Mouse (Mus musculus) lung, embryonic 14.5 days (tissue): ENCODE data around the gene Fgfr2. TPM values are rescaled to one million over a fixed set of nuclear protein-coding genes. Genes with fewer than 3 reads are reported as not detected.

Experiments
- ATAC-seq: fragments of 200-750 bp; cut with Nextera tagmentation; 2 replicates; pipeline ENCODE4 v1.8.0; 2017; ENCODE audit warnings: mild to moderate bottlenecking, moderate TSS enrichment, moderate library complexity; ENCODE audit not compliant: insufficient read depth
- DNase-seq: peaks from one replicate; pipeline ENCODE4 v3.0.0-alpha.2; 2015
- H3K27ac ChIP-seq: fragments of 300-500 bp; sonication (generic); 2 replicates; pipeline ENCODE4 v1.5.1; 2014; ENCODE audit warnings: low read depth, mild to moderate bottlenecking, moderate library complexity
- H3K27me3 ChIP-seq: fragments of 300-500 bp; sonication (generic); 2 replicates; pipeline ENCODE4 v1.6.1; 2014; ENCODE audit warnings: low read length, control low read depth; ENCODE audit not compliant: insufficient read depth
- H3K36me3 ChIP-seq: fragments of 300-500 bp; sonication (generic); 2 replicates; pipeline ENCODE4 v1.6.1; 2014; ENCODE audit warnings: control low read depth; ENCODE audit not compliant: insufficient read depth
- H3K4me1 ChIP-seq: fragments of 300-500 bp; sonication (generic); 2 replicates; pipeline ENCODE4 v1.6.1; 2014; ENCODE audit warnings: antibody characterized with exemption, control low read depth; ENCODE audit not compliant: insufficient read depth
- H3K4me2 ChIP-seq: fragments of 300-500 bp; sonication (generic); 2 replicates; pipeline ENCODE4 v1.6.1; 2014; ENCODE audit warnings: mild to moderate bottlenecking
- H3K4me3 ChIP-seq: fragments of 300-500 bp; sonication (generic); 2 replicates; pipeline ENCODE4 v1.5.1; 2014; ENCODE audit warnings: low read depth, low read length
- H3K9ac ChIP-seq: fragments of 300-500 bp; sonication (generic); 2 replicates; pipeline ENCODE4 v1.6.1; 2014
- H3K9me3 ChIP-seq: fragments of 300-500 bp; sonication (generic); 2 replicates; pipeline ENCODE4 v1.6.1; 2016; ENCODE audit warnings: low read depth, low read length, control low read depth
- CTCF ChIP-seq: IDR thresholded peaks from 2 replicates; pipeline ENCODE4 v1.5.1; 2016; ENCODE audit warnings: antibody characterized with exemption, low read depth
- WGBS: fragments of 180-500 bp; shearing (Covaris S2); extraction: QIAGEN DNeasy Blood & Tissue Kit; methylation state at CpG from one replicate; pipeline ENCODE4 v1.1.7; 2014; 5-methylcytosine and 5-hydroxymethylcytosine counted together
- polyA plus RNA-seq: library from polyadenylated mRNA; unstranded; fragments of >200 nt; fragmentation: Nextera tagmentation; extraction: Ambion mirVana; gene quantifications from 2 replicates; pipeline ENCODE4 v1.2.1, GENCODE M21; 2014

Gene Fgfr2
- polyA plus RNA-seq, 1 experiment from 2014 or later = 179 TPM

GRCm38 (mm10) chr7:132852173-132852844 lies 270.8 kb downstream of the Fgfr2 start, which contains the start of gene Eef1akmt2:
Gene Eef1akmt2, minus strand, starts transcription at chr7:132852673.
- DNase-seq = peak; percentile 94
- peak within 1 kb of the TSS; percentile 99 for H3K27ac ChIP-seq
- peak within 1 kb of the TSS; percentile 96 for H3K9ac ChIP-seq
- H3K4me1 ChIP-seq = 0 out of 2 replicates have a peak, but pooled peaks cover 3% of the 10 kb centered on the region
- H3K4me3 ChIP-seq = peak within 1 kb of the TSS; percentile 79
- H3K4me2 ChIP-seq = peak within 1 kb of the TSS; percentile 73
- peak; percentile 29; the same call in 1 of the 2 replicates for TF ChIP-seq CTCF
- no peaks in the 10 kb centered on the region for H3K9me3 ChIP-seq
- ATAC-seq = peak; percentile 99
- no peaks in the 10 kb centered on the region for H3K27me3 ChIP-seq
- H3K36me3 ChIP-seq = peaks cover 31% of the 10 kb centered on the region
- whole genome bisulfite sequencing = under 1% methylated on average over 37 of the region's 37 CpGs

- no peaks in the 10 kb centered on the region for H3K27me3 ChIP-seq
- no peaks in the 10 kb centered on the region for H3K9me3 ChIP-seq
- H3K4me3 ChIP-seq = no peak overlapping the region
- H3K27ac ChIP-seq = no peak overlapping the region
- ATAC-seq (no peak), DNase-seq (no peak)
- 93% methylated on average over 3 of the region's 3 CpGs for WGBS
- H3K36me3 ChIP-seq = peaks cover 47% of the 10 kb centered on the region
- H3K4me1 ChIP-seq = no peaks in the 10 kb centered on the region
- no peak for TF ChIP-seq CTCF
- no peak overlapping the region for H3K4me2 ChIP-seq
- H3K9ac ChIP-seq = no peak overlapping the region
Observed at GRCm38 (mm10) chr7:132843152-132843551, 280.0 kb downstream of the Fgfr2 start.

GRCm38 (mm10) chr7:132842455-132842854 lies 280.7 kb downstream of the Fgfr2 start:
- Histone ChIP-seq H3K9me3 (no peaks in the 10 kb centered on the region), H3K4me3 (no peak overlapping the region), H3K36me3 (peaks cover 41% of the 10 kb centered on the region), H3K4me1 (no peaks in the 10 kb centered on the region), H3K9ac (no peak overlapping the region), H3K27me3 (no peaks in the 10 kb centered on the region), H3K4me2 (no peak overlapping the region), H3K27ac (no peak overlapping the region)
- 92% methylated on average over 1 of the region's 1 CpGs for WGBS
- ATAC-seq = no peak
- no peak for TF ChIP-seq CTCF
- no peak for DNase-seq

- no peaks in the 10 kb centered on the region for H3K4me1 ChIP-seq
- no peak overlapping the region for H3K9ac ChIP-seq
- 53% methylated on average over 5 of the region's 5 CpGs for WGBS
- H3K4me3 ChIP-seq = no peak overlapping the region
- H3K9me3 ChIP-seq = no peaks in the 10 kb centered on the region
- H3K4me2 ChIP-seq = no peak overlapping the region
- ATAC-seq (no peak), DNase-seq (no peak)
- no peaks in the 10 kb centered on the region for H3K27me3 ChIP-seq
- H3K36me3 ChIP-seq = peaks cover 35% of the 10 kb centered on the region
- H3K27ac ChIP-seq = no peak overlapping the region
- no peak for TF ChIP-seq CTCF
Observed at GRCm38 (mm10) chr7:132841287-132841686, 281.9 kb downstream of the Fgfr2 start.

- Histone ChIP-seq H3K36me3 (peaks cover 42% of the 10 kb centered on the region), H3K27ac (no peak overlapping the region), H3K4me2 (no peak overlapping the region), H3K9me3 (no peaks in the 10 kb centered on the region), H3K4me1 (no peaks in the 10 kb centered on the region), H3K27me3 (no peaks in the 10 kb centered on the region), H3K9ac (no peak overlapping the region), H3K4me3 (no peak overlapping the region)
- no peak for TF ChIP-seq CTCF
- WGBS = 85% methylated on average over 4 of the region's 4 CpGs
- DNase-seq = no peak
- ATAC-seq = no peak
Observed at GRCm38 (mm10) chr7:132830955-132831354, 292.2 kb downstream of the Fgfr2 start.

- Histone ChIP-seq H3K4me3 (no peak overlapping the region), H3K9me3 (no peaks in the 10 kb centered on the region), H3K27me3 (no peaks in the 10 kb centered on the region), H3K27ac (no peak overlapping the region), H3K9ac (no peak overlapping the region), H3K4me1 (no peaks in the 10 kb centered on the region), H3K36me3 (peaks cover 36% of the 10 kb centered on the region), H3K4me2 (no peak overlapping the region)
- ATAC-seq = no peak
- no peak for TF ChIP-seq CTCF
- WGBS = 29% methylated on average over 1 of the region's 1 CpGs
- DNase-seq = no peak
Observed at GRCm38 (mm10) chr7:132824346-132825022, 298.7 kb downstream of the Fgfr2 start.

GRCm38 (mm10) chr7:132823832-132824231 lies 299.3 kb downstream of the Fgfr2 start:
- no peak for ATAC-seq
- Histone ChIP-seq H3K27ac (no peak overlapping the region), H3K27me3 (no peaks in the 10 kb centered on the region), H3K4me2 (no peak overlapping the region), H3K9ac (no peak overlapping the region), H3K4me1 (no peaks in the 10 kb centered on the region), H3K9me3 (no peaks in the 10 kb centered on the region), H3K36me3 (peaks cover 36% of the 10 kb centered on the region), H3K4me3 (no peak overlapping the region)
- no peak for TF ChIP-seq CTCF
- no peak for DNase-seq
